Mouse (Mus musculus) megakaryocyte, embryonic 14.5 days (primary cell): Measurements from ENCODE around the gene Bri3. TPM values are rescaled to one million over a fixed set of nuclear protein-coding genes. Genes with fewer than 3 reads are reported as not detected.

ENCODE experiments used
- H3K27me3 ChIP-seq: replicated peaks from 2 replicates; pipeline ENCODE3; 2012; ENCODE audit warnings: inconsistent platforms
- H3K36me3 ChIP-seq: replicated peaks from 2 replicates; pipeline ENCODE3; 2012; ENCODE audit warnings: low read length, inconsistent platforms, mixed read lengths
- H3K4me1 ChIP-seq: 2 replicates; pipeline ENCODE4 v1.6.1; 2012; ENCODE audit warnings: inconsistent platforms
- H3K4me3 ChIP-seq: replicated peaks from 2 replicates; pipeline ENCODE3; 2012; ENCODE audit warnings: moderate library complexity, mild to moderate bottlenecking, inconsistent platforms
- H3K9me3 ChIP-seq: 2 replicates; pipeline ENCODE4 v1.6.1; 2012; ENCODE audit warnings: inconsistent platforms
- FLI1 ChIP-seq: IDR thresholded peaks from 2 replicates; pipeline ENCODE4 v1.6.1; 2012; ENCODE audit warnings: low read length, inconsistent platforms, mixed read lengths
- GATA1 ChIP-seq: IDR thresholded peaks from 3 replicates; pipeline ENCODE4 v1.6.1; 2012; ENCODE audit warnings: mixed read lengths, low read length, inconsistent platforms, borderline replicate concordance
- polyA plus RNA-seq: library from polyadenylated mRNA; stranded (reverse); fragments of >175 nt; gene quantifications from 2 replicates; pipeline ENCODE4 v1.2.3, GENCODE M21; 2012; ENCODE audit warnings: low replicate concordance; ENCODE audit not compliant: insufficient read depth

Gene Bri3
- polyA plus RNA-seq, 1 experiment = 100 TPM

DNA sequence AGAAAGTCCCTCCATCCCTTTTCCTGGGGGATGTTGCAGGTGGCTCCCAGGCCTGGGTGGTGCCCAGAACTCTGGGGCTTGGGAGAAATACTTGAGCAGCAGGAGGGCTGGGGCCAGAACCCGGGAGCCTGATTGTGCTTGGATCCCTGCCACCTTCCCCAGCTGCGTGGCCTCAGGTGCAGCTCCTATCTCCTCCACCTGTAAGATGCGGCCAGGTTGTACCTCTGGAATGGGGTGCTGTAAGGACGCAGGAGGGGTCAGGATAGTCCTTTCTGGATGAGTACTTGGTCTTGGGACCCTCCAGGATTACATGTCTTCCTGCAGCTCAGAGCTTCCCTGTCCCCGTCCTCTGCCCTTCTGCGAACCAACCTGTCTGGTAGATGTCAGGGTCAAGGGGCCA lies 15.0 kb downstream of the Bri3 start:
- Histone ChIP-seq H3K27me3 (no peaks in the 10 kb centered on the region), H3K36me3 (peaks cover 65% of the 10 kb centered on the region), H3K9me3 (no peaks in the 10 kb centered on the region), H3K4me1 (peaks cover 63% of the 10 kb centered on the region), H3K4me3 (no peak overlapping the region)
- no peak for TF ChIP-seq GATA1
- no peak for TF ChIP-seq FLI1

DNA sequence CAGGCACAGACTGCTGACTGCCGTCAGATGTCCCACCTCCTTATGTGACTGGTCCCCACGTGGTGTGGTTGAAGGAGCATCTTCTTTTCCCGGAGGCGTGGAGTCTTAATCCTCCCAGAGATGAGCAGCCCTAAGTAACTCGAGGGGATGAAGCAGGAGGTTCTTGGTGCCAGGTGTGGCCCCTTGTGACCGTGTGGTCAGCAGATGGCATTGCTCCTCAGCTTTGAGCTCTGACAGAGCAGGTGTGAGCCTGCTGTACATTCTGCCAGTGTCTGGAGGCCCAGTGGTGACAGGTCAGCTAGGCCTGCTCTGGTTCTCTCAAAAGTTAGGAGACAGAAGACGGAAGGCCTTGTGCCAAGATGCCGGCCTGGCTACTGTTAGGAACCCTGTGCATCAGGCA lies 16.2 kb downstream of the Bri3 start:
- H3K4me1 ChIP-seq = peaks cover 62% of the 10 kb centered on the region
- H3K9me3 ChIP-seq = no peaks in the 10 kb centered on the region
- H3K36me3 ChIP-seq = peaks cover 75% of the 10 kb centered on the region
- H3K4me3 ChIP-seq = no peak overlapping the region
- no peaks in the 10 kb centered on the region for H3K27me3 ChIP-seq
- TF ChIP-seq FLI1 = no peak
- no peak for TF ChIP-seq GATA1

DNA sequence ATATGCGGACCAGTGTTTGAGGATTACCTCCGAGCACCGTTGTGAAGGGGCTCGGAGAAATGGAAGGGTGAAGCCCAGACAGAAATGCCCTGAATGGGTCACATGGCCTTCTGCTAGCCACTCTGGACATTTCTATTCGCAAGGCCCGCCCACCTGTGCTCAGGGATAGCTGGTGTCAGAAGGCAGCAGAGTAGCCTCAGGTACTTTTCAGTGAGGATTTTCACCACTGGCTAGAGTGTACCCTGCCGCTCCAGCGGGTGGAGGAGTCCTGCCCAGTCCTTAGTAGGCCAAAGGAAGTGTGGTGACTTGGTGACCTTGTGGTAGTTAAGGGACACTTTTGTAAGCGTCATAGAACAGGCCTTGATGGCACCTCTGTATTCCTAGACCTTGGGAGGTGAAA lies 17.1 kb downstream of the Bri3 start:
- Histone ChIP-seq H3K4me1 (peaks cover 59% of the 10 kb centered on the region), H3K4me3 (no peak overlapping the region), H3K27me3 (no peaks in the 10 kb centered on the region), H3K36me3 (peaks cover 82% of the 10 kb centered on the region), H3K9me3 (no peaks in the 10 kb centered on the region)
- TF ChIP-seq GATA1 (no peak), FLI1 (no peak)

GRCm38 (mm10) chr5:144261829-144262228 lies 17.6 kb downstream of the Bri3 start:
- H3K36me3 ChIP-seq = peaks cover 87% of the 10 kb centered on the region
- H3K4me1 ChIP-seq = peaks cover 56% of the 10 kb centered on the region
- H3K9me3 ChIP-seq = no peaks in the 10 kb centered on the region
- no peak for TF ChIP-seq FLI1
- no peak overlapping the region for H3K4me3 ChIP-seq
- H3K27me3 ChIP-seq = no peaks in the 10 kb centered on the region

DNA sequence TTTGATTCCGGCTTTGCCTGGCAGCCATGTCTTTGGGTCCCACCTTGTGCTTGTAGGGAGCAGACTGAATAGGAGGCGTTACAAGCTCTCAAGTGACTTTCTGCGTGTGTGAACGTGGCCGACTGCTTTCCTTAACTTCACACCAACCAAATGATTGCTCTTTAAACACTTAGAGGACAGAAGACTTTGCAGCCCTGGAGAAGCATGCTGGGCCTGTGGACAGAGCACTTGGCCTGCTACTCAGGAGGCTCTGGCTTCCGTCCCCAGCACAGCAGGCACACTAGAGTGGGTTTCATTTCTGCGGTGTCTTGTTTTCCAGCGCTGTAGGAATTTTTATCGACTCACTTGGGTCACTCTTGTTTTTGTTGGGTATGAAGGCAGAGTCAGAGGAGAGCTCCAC lies 18.8 kb downstream of the Bri3 start:
- H3K36me3 ChIP-seq = peaks cover 79% of the 10 kb centered on the region
- H3K4me1 ChIP-seq = peaks cover 47% of the 10 kb centered on the region
- H3K9me3 ChIP-seq = no peaks in the 10 kb centered on the region
- no peak for TF ChIP-seq FLI1
- no peak for TF ChIP-seq GATA1
- no peaks in the 10 kb centered on the region for H3K27me3 ChIP-seq
- no peak overlapping the region for H3K4me3 ChIP-seq

DNA sequence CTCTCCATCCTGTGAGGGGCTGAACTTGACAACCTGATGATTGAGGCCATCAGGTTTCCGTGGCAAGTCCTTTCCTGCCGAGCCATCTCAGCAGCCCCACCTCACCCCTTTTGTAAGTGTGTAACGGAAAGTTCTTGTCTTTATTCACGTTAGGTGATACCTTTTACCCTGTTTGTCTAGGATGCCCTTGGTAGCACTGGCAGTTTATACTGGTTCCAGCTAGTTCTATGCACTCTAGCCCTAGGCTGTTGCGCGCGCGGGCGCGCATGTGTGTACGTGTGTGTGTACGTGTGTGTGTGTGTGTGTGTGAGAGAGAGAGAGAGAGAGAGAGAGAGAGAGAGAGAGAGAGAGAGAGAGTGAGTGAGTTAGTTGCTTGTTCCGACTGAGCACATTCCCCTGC lies 19.3 kb downstream of the Bri3 start:
- peaks cover 42% of the 10 kb centered on the region for H3K4me1 ChIP-seq
- H3K27me3 ChIP-seq = no peaks in the 10 kb centered on the region
- no peaks in the 10 kb centered on the region for H3K9me3 ChIP-seq
- no peak overlapping the region for H3K4me3 ChIP-seq
- H3K36me3 ChIP-seq = peaks cover 79% of the 10 kb centered on the region
- TF ChIP-seq GATA1 (no peak), FLI1 (no peak)

- Histone ChIP-seq H3K4me1 (peaks cover 29% of the 10 kb centered on the region), H3K4me3 (no peak overlapping the region), H3K36me3 (peaks cover 44% of the 10 kb centered on the region), H3K9me3 (no peaks in the 10 kb centered on the region), H3K27me3 (peaks cover 5% of the 10 kb centered on the region)
- TF ChIP-seq GATA1 = no peak
- no peak for TF ChIP-seq FLI1
Measured at GRCm38 (mm10) chr5:144267535-144268241, 23.5 kb downstream of the Bri3 start.

- Histone ChIP-seq H3K4me3 (no peak overlapping the region), H3K36me3 (peaks cover 25% of the 10 kb centered on the region), H3K27me3 (peaks cover 5% of the 10 kb centered on the region), H3K4me1 (peaks cover 21% of the 10 kb centered on the region), H3K9me3 (no peaks in the 10 kb centered on the region)
- TF ChIP-seq FLI1 (no peak), GATA1 (no peak)
Measured at GRCm38 (mm10) chr5:144269926-144270325, 25.7 kb downstream of the Bri3 start.

- Histone ChIP-seq H3K4me3 (no peak overlapping the region), H3K36me3 (peaks cover 21% of the 10 kb centered on the region), H3K4me1 (peaks cover 21% of the 10 kb centered on the region), H3K27me3 (peaks cover 5% of the 10 kb centered on the region), H3K9me3 (no peaks in the 10 kb centered on the region)
- TF ChIP-seq FLI1 (no peak), GATA1 (no peak)
Measured at GRCm38 (mm10) chr5:144270420-144270819, 26.2 kb downstream of the Bri3 start.

DNA sequence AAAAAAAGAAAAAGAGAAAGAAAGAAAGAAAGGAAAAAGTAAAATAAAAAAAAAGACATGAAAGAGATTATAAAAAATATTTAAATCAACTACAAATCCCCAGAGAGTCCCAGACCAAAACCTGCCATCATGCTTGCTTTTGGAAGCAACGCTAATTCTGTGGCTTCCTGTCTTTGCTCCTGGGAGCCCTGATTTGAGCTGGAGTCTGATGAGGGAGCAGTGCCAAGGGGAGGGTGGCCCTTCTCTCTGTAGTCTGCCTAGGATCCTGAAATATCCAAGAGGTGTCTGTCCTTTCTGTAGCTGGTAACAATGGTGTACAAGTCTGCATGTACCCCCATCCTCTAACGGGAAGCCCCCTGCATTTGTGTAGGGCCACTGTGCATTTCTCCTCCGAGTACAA lies 26.9 kb downstream of the Bri3 start:
- H3K9me3 ChIP-seq = no peaks in the 10 kb centered on the region
- no peak for TF ChIP-seq FLI1
- no peak for TF ChIP-seq GATA1
- H3K27me3 ChIP-seq = peaks cover 5% of the 10 kb centered on the region
- no peak overlapping the region for H3K4me3 ChIP-seq
- H3K4me1 ChIP-seq = peaks cover 23% of the 10 kb centered on the region
- peaks cover 17% of the 10 kb centered on the region for H3K36me3 ChIP-seq
